ENCODE assay signal across 8 mouse cellular contexts in the genomic region with DNA sequence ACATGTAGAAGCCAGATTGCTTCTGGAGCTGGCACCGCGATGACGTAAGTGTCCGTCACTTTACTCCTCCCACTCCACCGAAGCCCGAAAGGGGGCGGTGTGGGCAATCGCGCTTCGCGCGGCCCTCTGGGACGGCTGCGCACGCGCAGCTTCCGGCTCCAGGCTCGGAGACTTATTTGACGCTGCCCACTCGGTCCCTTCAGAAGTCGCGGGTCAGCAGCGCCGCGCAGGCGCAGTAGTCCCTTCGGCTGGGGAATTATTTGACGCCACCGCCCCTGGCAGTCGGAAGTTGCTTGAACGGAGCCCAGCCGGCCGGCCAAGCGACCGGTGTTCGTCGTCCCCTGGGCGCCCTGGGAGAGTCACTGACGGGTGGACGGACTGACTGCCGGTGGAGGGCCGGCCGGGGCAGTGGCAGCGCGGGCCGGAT. TPM values are rescaled to one million over a fixed set of nuclear protein-coding genes. Genes with fewer than 3 reads are reported as not detected.
DNase-seq lines count a peak whose midpoint lies in the region; ATAC-seq and TF ChIP-seq lines count a peak whose summit lies in the region.

A gene (plus strand): TSS at position 254 of the 427 bp plus-strand sequence.

- in situ Hi-C loops in Patski (cut with MboI; ENCODE audit: low pct_unique_long_range_greater_than_20kb) = no loop called here

- H3K4me2 ChIP-seq in hindbrain, embryonic 13.5 days = peak within 1 kb of the TSS; percentile 96

- H3K27me3 ChIP-seq in Patski = peaks cover 15% of the 10 kb centered on the region
- H3K27me3 ChIP-seq in hindbrain, embryonic 13.5 days = no peaks in the 10 kb centered on the region

- POLR2A ChIA-PET in Patski (lab: Charles Lee) = interaction anchor here (0.5 kb wide), 1 partner anchor 8 kb away, joined by 3 read pairs; no protein-coding TSS in a partner anchor

- peak within 1 kb of the TSS; percentile 96 for H3K27ac ChIP-seq in hindbrain, embryonic 13.5 days

- WGBS in hindbrain, embryonic 13.5 days = under 1% methylated on average over 46 of the region's 46 CpGs

- H3K4me3 ChIP-seq in hindbrain, embryonic 13.5 days = peak within 1 kb of the TSS; percentile 80

- TF ChIP-seq CTCF in Patski (IDR thresholded peaks at IDR 0.05) = peak; percentile 97

- CTCF ChIA-PET in Patski (lab: Charles Lee) = interaction anchor here (0.7 to 1.5 kb wide), 3 partner anchors 22 to 71 kb away, joined by 3 read pairs; a partner anchor contains a TSS

- no peaks in the 10 kb centered on the region for H3K36me3 ChIP-seq in hindbrain, embryonic 13.5 days

- no peaks in the 10 kb centered on the region for H3K9me3 ChIP-seq in hindbrain, embryonic 13.5 days

- H3K9ac ChIP-seq in hindbrain, embryonic 13.5 days = peak within 1 kb of the TSS; percentile 88

- peak; percentile 75 for ATAC-seq in Patski
- peak; percentile 90 for ATAC-seq in hindbrain, embryonic 13.5 days (ENCODE audit: low FRiP score)

- peaks cover 37% of the 10 kb centered on the region for H3K4me1 ChIP-seq in hindbrain, embryonic 13.5 days (replicated peaks)

- DNase-seq in Patski (ENCODE audit: low read depth, low spot score) = peak; percentile 94
- DNase-seq in cerebellum, postnatal 14 days = peak; percentile 99 to 100
- DNase-seq in frontal cortex, postnatal 14 days (ENCODE audit: low spot score in 2 of 2) = peak; percentile 98 to 99
- DNase-seq in layer of hippocampus, postnatal 25 days (ENCODE audit: extremely low spot score in 1 of 2, low spot score in 1 of 2) = peak; percentile 99
- peak; percentile 98 for DNase-seq in lung, postnatal 25 days (ENCODE audit: low spot score)
- DNase-seq in retina, embryonic 14.5 days (ENCODE audit: low spot score) = peak; percentile 100
- peak; percentile 99 for DNase-seq in thymus, postnatal 4 days

RNA-seq across cellular contexts. Expression of the gene that starts here (rescaled TPM):
- 46.2 TPM for polyA plus RNA-seq in Patski (2021)
- polyA plus RNA-seq in hindbrain, embryonic 13.5 days (2015; fragmentation: Nextera tagmentation; extraction: Ambion mirVana) = 22.8 and 25.5 TPM in 2 replicates
- total RNA-seq in layer of hippocampus, postnatal 25 days (2021) = 10 to 100 TPM; 87.2 to 87.6 TPM

Comparison
In these comparisons a context has a peak if more than half of its experiments do, and no peak if none do; other contexts are left out.
1. Peak in every context shown above with its lines: DNase-seq, ATAC-seq, H3K4me3 ChIP-seq and H3K27ac ChIP-seq.